In genomic region chr1:165188806-165189580, GRCm38 (mm10) we compare ENCODE assay signal across 20 mouse cellular contexts. TPM values are rescaled to one million over a fixed set of nuclear protein-coding genes. Genes with fewer than 3 reads are reported as not detected.
DNase-seq lines count a peak whose midpoint lies in the region; ATAC-seq and TF ChIP-seq lines count a peak whose summit lies in the region.
"Had no signal": no experiment of that assay in that cellular context is flagged by ENCODE, and none has a peak within 500 bp of the region (broad histone marks: within the 10 kb centered on the region; RNA-seq: fewer than 3 reads in every experiment).

No protein-coding gene starts in this region.

- no peaks in the 10 kb centered on the region for H3K27me3 ChIP-seq in intestine, embryonic 16.5 days (replicated peaks; ENCODE audit: control insufficient read depth, insufficient read depth, low read length)
- H3K27me3 ChIP-seq in midbrain, embryonic 14.5 days (ENCODE audit: control insufficient read depth, insufficient read depth, low read length) = peaks cover 4% of the 10 kb centered on the region; the same call in 1 of the 2 replicates
- H3K27me3 ChIP-seq: heart, embryonic 13.5 days; stomach, embryonic 15.5 days had no signal

- H3K4me2 ChIP-seq in intestine, embryonic 16.5 days (ENCODE audit: low read depth, low read length) = peak overlapping the region; percentile 12; the same call in 1 of the 2 replicates
- no peak overlapping the region for H3K4me2 ChIP-seq in midbrain, embryonic 14.5 days (ENCODE audit: low read length)
- H3K4me2 ChIP-seq: heart, embryonic 13.5 days; stomach, embryonic 15.5 days had no signal

- no peak for DNase-seq in layer of hippocampus, adult 2 months (ENCODE audit: low spot score in 2 of 2)
- no peak for DNase-seq in layer of hippocampus, postnatal 10 days (ENCODE audit: low spot score in 2 of 2)
- peak; percentile 17 for DNase-seq in testis, postnatal 10 days (ENCODE audit: low spot score)
- DNase-seq in midbrain, embryonic 14.5 days = no peak
- no peak for DNase-seq in cerebellum, adult 9-11 months
- no peak for DNase-seq in right cerebral cortex, postnatal 36 days (ENCODE audit: low spot score in 2 of 2)
- DNase-seq: cerebellum, postnatal 10 days; gastrocnemius, postnatal 25 days; kidney, adult 9 months; lung, postnatal 4 days had no signal

- ATAC-seq in CD4-positive, CD25-positive, alpha-beta regulatory T cell, adult 4 months = peak; percentile 71
- ATAC-seq in intestine, embryonic 16.5 days = peak; percentile 68
- no peak for ATAC-seq in midbrain, embryonic 14.5 days (ENCODE audit: low FRiP score, low TSS enrichment)

- peaks cover 13% of the 10 kb centered on the region for H3K4me1 ChIP-seq in intestine, embryonic 16.5 days (ENCODE audit: control insufficient read depth, insufficient read depth, low read length)
- peaks cover 5% of the 10 kb centered on the region for H3K4me1 ChIP-seq in midbrain, embryonic 14.5 days (ENCODE audit: control insufficient read depth, insufficient read depth, low read length)

- 62% methylated on average over 10 of the region's 10 CpGs for WGBS in intestine, embryonic 16.5 days
- WGBS in midbrain, embryonic 14.5 days = 74% methylated on average over 10 of the region's 10 CpGs

- H3K36me3 ChIP-seq in intestine, embryonic 16.5 days (ENCODE audit: control insufficient read depth, insufficient read depth, low read length) = no peaks in the 10 kb centered on the region
- H3K36me3 ChIP-seq in midbrain, embryonic 14.5 days (ENCODE audit: control insufficient read depth, insufficient read depth, low read length) = no peaks in the 10 kb centered on the region
- H3K36me3 ChIP-seq: hindbrain, embryonic 10.5 days; limb, embryonic 10.5 days; stomach, embryonic 15.5 days had no signal

- H3K4me3 ChIP-seq in layer of hippocampus, adult 2 months = no peak overlapping the region
- H3K4me3 ChIP-seq in intestine, embryonic 16.5 days (ENCODE audit: low read length) = no peak overlapping the region
- no peak overlapping the region for H3K4me3 ChIP-seq in midbrain, embryonic 14.5 days (replicated peaks; ENCODE audit: low read depth, low read length)
- H3K4me3 ChIP-seq: erythroblast, embryonic 14.5 days; heart, embryonic 13.5 days; hindbrain, embryonic 10.5 days; limb, embryonic 10.5 days; stomach, embryonic 15.5 days had no signal

- 0 out of 2 replicates have a peak overlapping the region, but pooled peaks have one; percentile 36 for H3K27ac ChIP-seq in layer of hippocampus, adult 2 months
- H3K27ac ChIP-seq in intestine, embryonic 16.5 days (ENCODE audit: low read length) = no peak overlapping the region
- no peak overlapping the region for H3K27ac ChIP-seq in midbrain, embryonic 14.5 days (replicated peaks; ENCODE audit: low read depth, low read length)
- H3K27ac ChIP-seq: heart, embryonic 13.5 days; hindbrain, embryonic 10.5 days; limb, embryonic 10.5 days; liver, embryonic 14.5 days; stomach, embryonic 15.5 days had no signal

- H3K9me3 ChIP-seq in intestine, embryonic 16.5 days (ENCODE audit: control insufficient read depth, low read length) = no peaks in the 10 kb centered on the region
- H3K9me3 ChIP-seq in midbrain, embryonic 14.5 days (ENCODE audit: control insufficient read depth, low read length) = no peaks in the 10 kb centered on the region
- H3K9me3 ChIP-seq: heart, embryonic 13.5 days; hindbrain, embryonic 10.5 days; limb, embryonic 10.5 days; stomach, embryonic 15.5 days had no signal

- no peak overlapping the region for H3K9ac ChIP-seq in intestine, embryonic 16.5 days (ENCODE audit: low read depth, low read length)
- H3K9ac ChIP-seq in midbrain, embryonic 14.5 days (replicated peaks; ENCODE audit: low read length) = no peak overlapping the region
- H3K9ac ChIP-seq: heart, embryonic 13.5 days; liver, embryonic 14.5 days; stomach, embryonic 15.5 days had no signal

- TF ChIP-seq CTCF in layer of hippocampus, adult 2 months (conservative IDR thresholded peaks at IDR 0.05) = no peak

RNA-seq across cellular contexts. Expression of gene Sft2d2, which starts 5.2 kb away (rescaled TPM):
- 10 to 100 TPM; 13.4 to 13.7 TPM for total RNA-seq in layer of hippocampus, adult 2 months (2021)
- 1 to 10 TPM; 7.8 to 9.0 TPM for total RNA-seq in layer of hippocampus, postnatal 10 days (2021)
- polyA plus RNA-seq in CD4-positive, CD25-positive, alpha-beta regulatory T cell, adult 4 months (2017; shearing (Covaris generic)) = 10 to 100 TPM; 25.2 to 34.2 TPM
- polyA plus RNA-seq in intestine, embryonic 16.5 days (2015; fragmentation: Nextera tagmentation; extraction: Ambion mirVana) = 28.6 and 33.3 TPM in 2 replicates
- 4.3 and 6.1 TPM in 2 replicates for polyA plus RNA-seq in midbrain, embryonic 14.5 days (2014; fragmentation: Nextera tagmentation; extraction: Ambion mirVana)

RNA-seq across cellular contexts. Expression of gene Tbx19, which starts 28.4 kb away (rescaled TPM):
- total RNA-seq in layer of hippocampus, adult 2 months (2021) = not detected
- not detected for total RNA-seq in layer of hippocampus, postnatal 10 days (2021)
- polyA plus RNA-seq in CD4-positive, CD25-positive, alpha-beta regulatory T cell, adult 4 months (2017; shearing (Covaris generic)) = not detected
- polyA plus RNA-seq in intestine, embryonic 16.5 days (2015; fragmentation: Nextera tagmentation; extraction: Ambion mirVana) = not detected in 2 replicates
- polyA plus RNA-seq in midbrain, embryonic 14.5 days (2014; fragmentation: Nextera tagmentation; extraction: Ambion mirVana) = not detected in 2 replicates
- total RNA-seq: adrenal gland, adult 18-20 months; gastrocnemius, postnatal 25 days; layer of hippocampus, adult 8-10 months had no signal
- polyA plus RNA-seq: heart, embryonic 13.5 days; hindbrain, embryonic 10.5 days; limb, embryonic 10.5 days; stomach, embryonic 15.5 days had no signal

RNA-seq across cellular contexts. Expression of gene Tiprl, which starts 47.8 kb away (rescaled TPM):
- 10 to 100 TPM; 65.2 to 67.7 TPM for total RNA-seq in layer of hippocampus, adult 2 months (2021)
- 10 to 100 TPM; 74.4 to 78.0 TPM for total RNA-seq in layer of hippocampus, postnatal 10 days (2021)
- 100 to 1,000 TPM; 112 to 127 TPM for polyA plus RNA-seq in CD4-positive, CD25-positive, alpha-beta regulatory T cell, adult 4 months (2017; shearing (Covaris generic))
- 77.9 and 83.9 TPM in 2 replicates for polyA plus RNA-seq in intestine, embryonic 16.5 days (2015; fragmentation: Nextera tagmentation; extraction: Ambion mirVana)
- polyA plus RNA-seq in midbrain, embryonic 14.5 days (2014; fragmentation: Nextera tagmentation; extraction: Ambion mirVana) = 145 and 150 TPM in 2 replicates
